Mouse (Mus musculus): ENCODE measurements at regions not wholly inside any gene's neighbourhood (a gene's known extent, or its start where the extent isn't known, plus 50 kb on each side); places are given as distances from the start of the nearest gene placed in this dataset.

DNA sequence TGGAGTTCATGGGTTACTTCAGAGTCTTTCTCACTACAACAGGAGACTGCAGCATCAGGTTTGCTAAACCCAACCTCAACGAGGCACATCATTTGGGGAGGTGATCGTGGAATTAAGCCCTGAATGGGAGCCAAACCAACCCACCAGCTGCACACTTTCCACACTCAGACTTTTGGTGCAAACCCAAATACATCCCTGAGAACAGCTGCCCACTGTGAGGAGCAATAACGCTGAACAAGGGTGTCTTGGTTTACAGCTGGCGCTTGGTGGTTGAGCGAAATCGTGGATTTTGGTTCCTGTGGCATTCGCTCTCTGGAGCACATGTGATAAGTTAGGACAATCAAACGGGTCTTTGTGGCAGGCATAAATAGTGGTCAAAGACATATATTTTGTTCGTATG, 226.6 kb upstream of the Tnp1 start:
- Histone ChIP-seq H3K4me2 (ENCODE audit: low read length) (no peak overlapping the region), H3K36me3 (ENCODE audit: control insufficient read depth, insufficient read depth) (no peaks in the 10 kb centered on the region), H3K9ac (replicated peaks; ENCODE audit: low read depth, low read length) (no peak overlapping the region), H3K4me1 (replicated peaks; ENCODE audit: control insufficient read depth, insufficient read depth, low read length) (no peaks in the 10 kb centered on the region), H3K4me3 (replicated peaks; ENCODE audit: low read length) (no peak overlapping the region), H3K9me3 (ENCODE audit: control insufficient read depth, low read length) (no peaks in the 10 kb centered on the region), H3K27me3 (replicated peaks; ENCODE audit: control insufficient read depth, insufficient read depth, low read length) (no peaks in the 10 kb centered on the region), H3K27ac (ENCODE audit: low read length) (no peak overlapping the region)
- 91% methylated on average over 9 of the region's 9 CpGs for WGBS
- no peak for ATAC-seq

GRCm38 (mm10) chr1:73236867-73237266, 221.2 kb upstream of the Tnp1 start:
- H3K9me3 ChIP-seq (ENCODE audit: control insufficient read depth, low read length), result no peaks in the 10 kb centered on the region
- no peaks in the 10 kb centered on the region for H3K4me1 ChIP-seq (replicated peaks; ENCODE audit: control insufficient read depth, insufficient read depth, low read length)
- no peak for ATAC-seq
- 69% methylated on average over 3 of the region's 3 CpGs for WGBS
- H3K4me3 ChIP-seq (replicated peaks; ENCODE audit: low read length), result no peak overlapping the region
- no peaks in the 10 kb centered on the region for H3K36me3 ChIP-seq (ENCODE audit: control insufficient read depth, insufficient read depth)
- no peak overlapping the region for H3K27ac ChIP-seq (ENCODE audit: low read length)
- H3K9ac ChIP-seq (replicated peaks; ENCODE audit: low read depth, low read length), result no peak overlapping the region
- no peak overlapping the region for H3K4me2 ChIP-seq (ENCODE audit: low read length)
- no peaks in the 10 kb centered on the region for H3K27me3 ChIP-seq (replicated peaks; ENCODE audit: control insufficient read depth, insufficient read depth, low read length)

- Histone ChIP-seq H3K4me1 (replicated peaks; ENCODE audit: control insufficient read depth, insufficient read depth, low read length) (no peaks in the 10 kb centered on the region), H3K9ac (replicated peaks; ENCODE audit: low read depth, low read length) (no peak overlapping the region), H3K4me2 (ENCODE audit: low read length) (no peak overlapping the region), H3K27ac (ENCODE audit: low read length) (no peak overlapping the region), H3K4me3 (replicated peaks; ENCODE audit: low read length) (no peak overlapping the region), H3K36me3 (ENCODE audit: control insufficient read depth, insufficient read depth) (no peaks in the 10 kb centered on the region), H3K9me3 (ENCODE audit: control insufficient read depth, low read length) (peaks cover 3% of the 10 kb centered on the region; the same call in 1 of the 2 replicates), H3K27me3 (replicated peaks; ENCODE audit: control insufficient read depth, insufficient read depth, low read length) (no peaks in the 10 kb centered on the region)
- no peak for ATAC-seq
These were observed 217.9 kb upstream of the Tnp1 start for GRCm38 (mm10) chr1:73233636-73234035.

- H3K9me3 ChIP-seq (ENCODE audit: control insufficient read depth, low read length), result peaks cover 3% of the 10 kb centered on the region; the same call in 1 of the 2 replicates
- no peak for ATAC-seq
- no peak overlapping the region for H3K4me3 ChIP-seq (replicated peaks; ENCODE audit: low read length)
- H3K9ac ChIP-seq (replicated peaks; ENCODE audit: low read depth, low read length), result no peak overlapping the region
- H3K27me3 ChIP-seq (replicated peaks; ENCODE audit: control insufficient read depth, insufficient read depth, low read length), result no peaks in the 10 kb centered on the region
- H3K36me3 ChIP-seq (ENCODE audit: control insufficient read depth, insufficient read depth), result no peaks in the 10 kb centered on the region
- WGBS, result 80% methylated on average over 3 of the region's 3 CpGs
- no peak overlapping the region for H3K27ac ChIP-seq (ENCODE audit: low read length)
- H3K4me2 ChIP-seq (ENCODE audit: low read length), result no peak overlapping the region
- H3K4me1 ChIP-seq (replicated peaks; ENCODE audit: control insufficient read depth, insufficient read depth, low read length), result no peaks in the 10 kb centered on the region
These were observed 217.3 kb upstream of the Tnp1 start for GRCm38 (mm10) chr1:73233041-73233440.

- Histone ChIP-seq H3K4me1 (replicated peaks; ENCODE audit: control insufficient read depth, insufficient read depth, low read length) (no peaks in the 10 kb centered on the region), H3K4me3 (replicated peaks; ENCODE audit: low read length) (no peak overlapping the region), H3K9me3 (ENCODE audit: control insufficient read depth, low read length) (peaks cover 3% of the 10 kb centered on the region; the same call in 1 of the 2 replicates), H3K9ac (replicated peaks; ENCODE audit: low read depth, low read length) (no peak overlapping the region), H3K36me3 (ENCODE audit: control insufficient read depth, insufficient read depth) (no peaks in the 10 kb centered on the region), H3K4me2 (ENCODE audit: low read length) (no peak overlapping the region), H3K27me3 (replicated peaks; ENCODE audit: control insufficient read depth, insufficient read depth, low read length) (no peaks in the 10 kb centered on the region), H3K27ac (ENCODE audit: low read length) (no peak overlapping the region)
- 70% methylated on average over 1 of the region's 1 CpGs for WGBS
- no peak for ATAC-seq
These were observed 214.9 kb upstream of the Tnp1 start for GRCm38 (mm10) chr1:73230611-73231010.

- Histone ChIP-seq H3K27ac (ENCODE audit: low read length) (no peak overlapping the region), H3K9ac (replicated peaks; ENCODE audit: low read depth, low read length) (no peak overlapping the region), H3K4me3 (replicated peaks; ENCODE audit: low read length) (no peak overlapping the region), H3K36me3 (ENCODE audit: control insufficient read depth, insufficient read depth) (no peaks in the 10 kb centered on the region), H3K4me2 (ENCODE audit: low read length) (no peak overlapping the region), H3K27me3 (replicated peaks; ENCODE audit: control insufficient read depth, insufficient read depth, low read length) (no peaks in the 10 kb centered on the region), H3K9me3 (ENCODE audit: control insufficient read depth, low read length) (peaks cover 3% of the 10 kb centered on the region; the same call in 1 of the 2 replicates), H3K4me1 (replicated peaks; ENCODE audit: control insufficient read depth, insufficient read depth, low read length) (no peaks in the 10 kb centered on the region)
- no peak for ATAC-seq
- WGBS, result 92% methylated on average over 8 of the region's 8 CpGs
These were observed 211.5 kb upstream of the Tnp1 start for GRCm38 (mm10) chr1:73227246-73227645.

DNA sequence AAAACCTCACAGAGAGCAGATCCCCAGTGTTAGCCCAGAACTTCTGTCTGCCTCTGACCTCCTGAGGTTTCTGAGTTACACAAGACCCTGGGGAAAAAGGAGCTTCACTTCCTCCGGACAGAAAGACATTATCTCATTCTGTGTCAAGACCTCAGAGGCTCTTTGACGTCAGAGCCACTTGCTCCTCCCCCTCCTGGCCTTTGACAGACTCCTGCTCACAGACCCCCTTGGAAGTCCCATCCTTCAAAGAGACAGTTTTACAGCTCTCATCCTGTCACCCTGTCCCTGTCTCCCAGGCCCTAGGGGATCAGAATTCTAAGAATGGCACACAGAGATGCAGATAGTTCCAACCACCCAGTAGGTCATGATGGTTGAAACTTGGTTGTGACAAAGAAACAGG, 206.2 kb upstream of the Tnp1 start:
- H3K9me3 ChIP-seq (ENCODE audit: control insufficient read depth, low read length), result no peaks in the 10 kb centered on the region
- no peaks in the 10 kb centered on the region for H3K27me3 ChIP-seq (replicated peaks; ENCODE audit: control insufficient read depth, insufficient read depth, low read length)
- H3K9ac ChIP-seq (replicated peaks; ENCODE audit: low read depth, low read length), result no peak overlapping the region
- no peak overlapping the region for H3K4me3 ChIP-seq (replicated peaks; ENCODE audit: low read length)
- H3K4me1 ChIP-seq (replicated peaks; ENCODE audit: control insufficient read depth, insufficient read depth, low read length), result no peaks in the 10 kb centered on the region
- no peak for ATAC-seq
- H3K27ac ChIP-seq (ENCODE audit: low read length), result no peak overlapping the region
- no peaks in the 10 kb centered on the region for H3K36me3 ChIP-seq (ENCODE audit: control insufficient read depth, insufficient read depth)
- 53% methylated on average over 2 of the region's 2 CpGs for WGBS
- no peak overlapping the region for H3K4me2 ChIP-seq (ENCODE audit: low read length)

GRCm38 (mm10) chr1:73214305-73214946, 198.7 kb upstream of the Tnp1 start:
- Histone ChIP-seq H3K27me3 (replicated peaks; ENCODE audit: control insufficient read depth, insufficient read depth, low read length) (no peaks in the 10 kb centered on the region), H3K9ac (replicated peaks; ENCODE audit: low read depth, low read length) (no peak overlapping the region), H3K36me3 (ENCODE audit: control insufficient read depth, insufficient read depth) (no peaks in the 10 kb centered on the region), H3K27ac (ENCODE audit: low read length) (no peak overlapping the region), H3K9me3 (ENCODE audit: control insufficient read depth, low read length) (no peaks in the 10 kb centered on the region), H3K4me3 (replicated peaks; ENCODE audit: low read length) (no peak overlapping the region), H3K4me1 (replicated peaks; ENCODE audit: control insufficient read depth, insufficient read depth, low read length) (no peaks in the 10 kb centered on the region), H3K4me2 (ENCODE audit: low read length) (no peak overlapping the region)
- WGBS, result 90% methylated on average over 5 of the region's 5 CpGs
- ATAC-seq, result no peak

- H3K27ac ChIP-seq (ENCODE audit: low read length), result no peak overlapping the region
- no peaks in the 10 kb centered on the region for H3K27me3 ChIP-seq (replicated peaks; ENCODE audit: control insufficient read depth, insufficient read depth, low read length)
- no peak overlapping the region for H3K9ac ChIP-seq (replicated peaks; ENCODE audit: low read depth, low read length)
- H3K4me3 ChIP-seq (replicated peaks; ENCODE audit: low read length), result no peak overlapping the region
- H3K4me1 ChIP-seq (replicated peaks; ENCODE audit: control insufficient read depth, insufficient read depth, low read length), result no peaks in the 10 kb centered on the region
- H3K36me3 ChIP-seq (ENCODE audit: control insufficient read depth, insufficient read depth), result no peaks in the 10 kb centered on the region
- WGBS, result 84% methylated on average over 8 of the region's 8 CpGs
- H3K4me2 ChIP-seq (ENCODE audit: low read length), result no peak overlapping the region
- no peaks in the 10 kb centered on the region for H3K9me3 ChIP-seq (ENCODE audit: control insufficient read depth, low read length)
- ATAC-seq, result no peak
These were observed 191.7 kb upstream of the Tnp1 start for GRCm38 (mm10) chr1:73207421-73207820.

GRCm38 (mm10) chr1:73205788-73206187, 190.1 kb upstream of the Tnp1 start:
- H3K9me3 ChIP-seq (ENCODE audit: control insufficient read depth, low read length), result no peaks in the 10 kb centered on the region
- no peak overlapping the region for H3K4me3 ChIP-seq (replicated peaks; ENCODE audit: low read length)
- no peak overlapping the region for H3K27ac ChIP-seq (ENCODE audit: low read length)
- WGBS, result 94% methylated on average over 1 of the region's 1 CpGs
- no peaks in the 10 kb centered on the region for H3K36me3 ChIP-seq (ENCODE audit: control insufficient read depth, insufficient read depth)
- ATAC-seq, result no peak
- no peaks in the 10 kb centered on the region for H3K27me3 ChIP-seq (replicated peaks; ENCODE audit: control insufficient read depth, insufficient read depth, low read length)
- no peaks in the 10 kb centered on the region for H3K4me1 ChIP-seq (replicated peaks; ENCODE audit: control insufficient read depth, insufficient read depth, low read length)
- no peak overlapping the region for H3K4me2 ChIP-seq (ENCODE audit: low read length)
- no peak overlapping the region for H3K9ac ChIP-seq (replicated peaks; ENCODE audit: low read depth, low read length)
